Mouse (Mus musculus) spleen, postnatal 36 days (tissue): ENCODE measurements around the gene Slc22a6.

Source experiments
- DNase-seq, 2 experiments: peaks; one replicate each; pipeline ENCODE4 v3.0.0; 2022; ENCODE audit warnings: low spot score in 2 of 2, mixed read lengths in 1 of 2

The Slc22a6 gene

GRCm38 (mm10) chr19:8617904-8618303 lies at the start of gene Slc22a6:
TSS of gene Slc22a6 (plus strand) at chr19:8618039.
- no peak for DNase-seq

GRCm38 (mm10) chr19:8569453-8569863 lies 48.4 kb upstream of the Slc22a6 start:
- DNase-seq = no peak

GRCm38 (mm10) chr19:8570341-8571040 lies 47.3 kb upstream of the Slc22a6 start:
- no peak for DNase-seq

- peak; percentile 15 to 16 for DNase-seq
Observed at GRCm38 (mm10) chr19:8571746-8572145, 46.1 kb upstream of the Slc22a6 start.

GRCm38 (mm10) chr19:8572485-8572884 lies 45.4 kb upstream of the Slc22a6 start:
- no peak for DNase-seq

- DNase-seq = no peak
Observed at GRCm38 (mm10) chr19:8577432-8577831, 40.4 kb upstream of the Slc22a6 start.

GRCm38 (mm10) chr19:8578293-8578969 lies 39.4 kb upstream of the Slc22a6 start:
- peak in 1 of 2 experiments; percentile 37 for DNase-seq

GRCm38 (mm10) chr19:8578970-8579342 lies 38.9 kb upstream of the Slc22a6 start:
- no peak for DNase-seq

- no peak for DNase-seq
Observed at GRCm38 (mm10) chr19:8585298-8585697, 32.5 kb upstream of the Slc22a6 start.

GRCm38 (mm10) chr19:8585899-8586298 lies 31.9 kb upstream of the Slc22a6 start:
- no peak for DNase-seq

GRCm38 (mm10) chr19:8586350-8586749 lies 31.5 kb upstream of the Slc22a6 start:
- no peak for DNase-seq

GRCm38 (mm10) chr19:8587315-8587714 lies 30.5 kb upstream of the Slc22a6 start:
- DNase-seq = no peak

GRCm38 (mm10) chr19:8590954-8591353 lies 26.9 kb upstream of the Slc22a6 start, which contains the start of gene Slc22a8:
TSS of gene Slc22a8 (plus strand) at chr19:8591254.
- DNase-seq = no peak

GRCm38 (mm10) chr19:8592155-8592554 lies 25.7 kb upstream of the Slc22a6 start:
- DNase-seq = peak; percentile 61 to 64

- DNase-seq = no peak
Observed at GRCm38 (mm10) chr19:8592873-8593408, 24.9 kb upstream of the Slc22a6 start.

GRCm38 (mm10) chr19:8593833-8594232 lies 24.0 kb upstream of the Slc22a6 start:
- no peak for DNase-seq

- no peak for DNase-seq
Observed at GRCm38 (mm10) chr19:8594518-8594917, 23.3 kb upstream of the Slc22a6 start.

- no peak for DNase-seq
Observed at GRCm38 (mm10) chr19:8597269-8597668, 20.6 kb upstream of the Slc22a6 start.

- no peak for DNase-seq
Observed at GRCm38 (mm10) chr19:8599229-8599628, 18.6 kb upstream of the Slc22a6 start.

- no peak for DNase-seq
Observed at GRCm38 (mm10) chr19:8601922-8602321, 15.9 kb upstream of the Slc22a6 start.

GRCm38 (mm10) chr19:8602914-8603313 lies 14.9 kb upstream of the Slc22a6 start:
- peak in 1 of 2 experiments; percentile 18 for DNase-seq

- no peak for DNase-seq
Observed at GRCm38 (mm10) chr19:8604536-8605240, 13.2 kb upstream of the Slc22a6 start.
